Mouse (Mus musculus): ENCODE measurements around the gene Plvap. TPM values are rescaled to one million over a fixed set of nuclear protein-coding genes. Genes with fewer than 3 reads are reported as not detected.

The Plvap gene
- polyA plus RNA-seq, 1 experiment = 329 TPM

DNA sequence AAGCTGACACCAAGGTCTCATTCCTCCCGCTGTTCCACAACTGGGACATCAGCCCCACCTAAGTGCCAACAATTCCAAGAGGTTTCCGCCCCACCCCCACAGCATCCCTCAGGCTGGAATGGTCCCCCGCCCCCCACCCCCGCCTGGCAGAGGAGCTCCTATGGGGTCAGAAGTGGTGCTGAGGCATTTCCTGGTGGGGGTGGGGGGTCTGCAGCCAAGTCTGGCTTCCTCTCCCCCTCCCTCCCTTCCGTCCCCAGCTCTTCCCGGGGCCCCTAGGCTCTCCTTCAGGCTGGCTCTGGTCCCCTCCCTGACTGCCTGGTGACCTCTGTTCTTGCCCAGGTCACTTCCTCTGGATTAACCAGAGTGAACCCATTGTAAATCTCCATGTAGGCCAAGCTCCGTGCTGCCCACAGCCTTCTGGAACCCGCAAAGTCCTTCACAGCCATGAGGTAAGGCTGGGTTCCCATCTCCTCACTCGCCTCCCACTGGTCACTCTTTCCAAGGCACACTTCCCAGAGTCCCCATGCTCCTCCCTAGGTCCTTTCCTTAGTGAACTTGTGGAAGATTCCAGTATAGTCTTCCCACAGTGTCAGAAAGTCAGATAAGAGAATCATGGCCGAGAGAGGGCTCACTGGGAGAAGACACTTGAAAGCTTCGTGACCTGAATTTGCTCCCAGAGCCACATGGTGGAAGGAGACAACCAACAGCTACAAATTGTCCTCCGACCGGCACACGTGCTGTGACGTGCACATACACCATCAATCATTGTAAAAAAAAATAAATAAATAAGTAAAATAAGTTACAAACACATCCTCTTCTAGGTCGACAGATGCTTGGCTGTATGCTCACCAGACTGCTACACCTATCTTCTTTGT lies 12.5 kb downstream of the Plvap start:
- H3K27ac ChIP-seq (ENCODE audit: insufficient read depth, low read depth, low read length) = peak overlapping the region; percentile 10; the same call in 1 of the 2 replicates
- no peaks in the 10 kb centered on the region for H3K27me3 ChIP-seq (ENCODE audit: control insufficient read depth, insufficient read depth, low read length)
- TF ChIP-seq POLR2A (IDR thresholded peaks at IDR 0.05; ENCODE audit: low read depth, low read length) (no peak), CTCF (IDR thresholded peaks at IDR 0.05; ENCODE audit: extremely low read depth, insufficient read length, insufficient replicate concordance, low read depth, low read length) (no peak)
- H3K4me1 ChIP-seq (ENCODE audit: control insufficient read depth, insufficient read depth, insufficient read length, low read length) = no peaks in the 10 kb centered on the region; the same call in 1 of the 2 replicates
- H3K4me3 ChIP-seq (ENCODE audit: low read depth, low read length) = no peak overlapping the region
- 41% methylated on average over 16 of the region's 16 CpGs for WGBS
- peaks cover 3% of the 10 kb centered on the region; the same call in 1 of the 2 replicates for H3K36me3 ChIP-seq (ENCODE audit: control insufficient read depth, insufficient read depth, low read length)

DNA sequence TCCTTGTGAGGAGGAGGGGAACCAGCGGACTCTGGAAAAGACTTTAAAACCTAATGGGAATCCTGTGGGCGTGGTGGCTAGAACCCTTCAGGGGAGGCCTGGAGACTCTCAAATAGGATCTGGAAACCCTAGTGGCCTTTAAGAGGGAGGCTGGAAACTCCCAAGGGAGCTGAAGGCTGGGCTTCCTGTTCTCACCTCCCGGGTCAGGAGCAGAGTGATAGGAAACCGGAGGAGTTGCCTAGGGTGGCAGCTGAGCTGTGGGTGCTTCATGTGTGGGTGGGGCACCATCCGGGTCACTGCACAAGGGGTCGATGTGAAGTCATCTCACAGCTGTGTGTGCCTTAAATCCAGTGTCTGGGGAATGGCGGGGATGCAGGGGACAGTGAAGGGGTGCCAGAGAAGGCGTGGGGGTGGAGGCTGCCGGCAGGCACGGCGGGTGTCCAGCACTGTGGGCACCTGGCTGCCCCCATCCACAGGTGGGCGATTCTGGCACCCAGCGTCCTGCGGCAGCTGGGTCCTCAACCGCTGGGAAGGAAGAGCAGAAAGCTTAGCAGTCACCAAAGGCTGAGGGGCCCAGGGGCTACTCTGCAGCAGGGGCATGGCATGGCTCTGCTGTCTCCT lies 13.6 kb downstream of the Plvap start:
- Histone ChIP-seq H3K27me3 (ENCODE audit: control insufficient read depth, insufficient read depth, low read length) (no peaks in the 10 kb centered on the region), H3K36me3 (ENCODE audit: control insufficient read depth, insufficient read depth, low read length) (peaks cover 9% of the 10 kb centered on the region; the same call in 1 of the 2 replicates), H3K4me1 (ENCODE audit: control insufficient read depth, insufficient read depth, insufficient read length, low read length) (no peaks in the 10 kb centered on the region; the same call in 1 of the 2 replicates), H3K4me3 (ENCODE audit: low read depth, low read length) (no peak overlapping the region), H3K27ac (ENCODE audit: insufficient read depth, low read depth, low read length) (no peak overlapping the region)
- whole genome bisulfite sequencing = 33% methylated on average over 15 of the region's 15 CpGs
- TF ChIP-seq CTCF (IDR thresholded peaks at IDR 0.05; ENCODE audit: extremely low read depth, insufficient read length, insufficient replicate concordance, low read depth, low read length) (no peak), POLR2A (IDR thresholded peaks at IDR 0.05; ENCODE audit: low read depth, low read length) (no peak)

DNA sequence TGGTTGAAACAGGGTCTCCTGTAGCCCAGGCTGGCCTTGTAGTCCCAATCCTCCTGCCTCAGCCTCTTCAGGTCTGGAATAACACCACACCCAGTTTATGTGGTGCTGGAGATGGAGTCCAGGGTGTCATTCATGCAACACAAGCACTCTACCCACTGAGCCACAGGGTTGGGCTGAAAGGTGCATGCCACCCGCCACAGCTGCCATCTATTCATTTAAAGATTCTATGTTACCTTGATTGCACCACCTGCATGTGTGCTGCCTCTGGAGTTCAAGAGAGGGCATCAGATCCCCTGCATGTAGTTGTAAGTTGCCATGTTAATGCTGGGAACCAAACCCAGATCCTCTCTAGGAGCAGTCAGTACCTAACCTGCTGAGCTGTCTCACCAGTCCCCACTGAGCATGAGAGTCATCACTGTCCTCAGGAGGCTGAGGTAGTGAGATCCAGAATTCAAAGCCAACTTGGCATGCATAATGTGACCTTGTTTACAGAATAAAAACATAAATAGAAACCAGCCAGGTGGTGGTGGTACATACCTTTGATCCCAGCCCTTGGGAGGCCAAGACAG lies 14.4 kb downstream of the Plvap start:
- TF ChIP-seq POLR2A (IDR thresholded peaks at IDR 0.05; ENCODE audit: low read depth, low read length) = no peak
- TF ChIP-seq CTCF (IDR thresholded peaks at IDR 0.05; ENCODE audit: extremely low read depth, insufficient read length, insufficient replicate concordance, low read depth, low read length) = no peak
- H3K4me1 ChIP-seq (ENCODE audit: control insufficient read depth, insufficient read depth, insufficient read length, low read length) = no peaks in the 10 kb centered on the region; the same call in 1 of the 2 replicates
- no peak overlapping the region for H3K4me3 ChIP-seq (ENCODE audit: low read depth, low read length)
- 84% methylated on average over 1 of the region's 1 CpGs for WGBS
- H3K36me3 ChIP-seq (ENCODE audit: control insufficient read depth, insufficient read depth, low read length) = peaks cover 12% of the 10 kb centered on the region; the same call in 1 of the 2 replicates
- H3K27ac ChIP-seq (ENCODE audit: insufficient read depth, low read depth, low read length) = no peak overlapping the region
- no peaks in the 10 kb centered on the region for H3K27me3 ChIP-seq (ENCODE audit: control insufficient read depth, insufficient read depth, low read length)

DNA sequence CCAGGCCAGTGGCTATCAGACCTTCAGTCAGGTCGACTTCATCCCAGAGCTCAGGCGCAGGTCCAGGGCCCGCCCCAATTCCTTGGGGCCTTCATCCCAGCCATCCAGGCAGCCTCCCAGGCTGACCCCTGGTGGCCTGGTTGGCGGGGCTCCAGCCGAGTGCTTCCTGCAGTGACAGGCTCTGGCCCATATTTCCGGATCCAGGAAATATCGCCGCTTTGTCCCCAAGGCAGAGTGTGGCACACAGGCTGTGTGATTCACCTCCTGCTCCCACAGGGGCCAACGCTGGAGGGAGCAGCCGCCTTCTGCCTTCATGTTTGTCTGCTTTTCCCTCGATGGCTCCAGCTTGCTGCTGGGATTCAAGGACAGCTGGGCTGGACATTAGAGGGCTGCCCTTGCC lies 15.1 kb downstream of the Plvap start:
- TF ChIP-seq CTCF (IDR thresholded peaks at IDR 0.05; ENCODE audit: extremely low read depth, insufficient read length, insufficient replicate concordance, low read depth, low read length) = no peak
- TF ChIP-seq POLR2A (IDR thresholded peaks at IDR 0.05; ENCODE audit: low read depth, low read length) = no peak
- WGBS = 58% methylated on average over 11 of the region's 11 CpGs
- Histone ChIP-seq H3K27ac (ENCODE audit: insufficient read depth, low read depth, low read length) (peak overlapping the region; percentile 33; the same call in 1 of the 2 replicates), H3K4me3 (ENCODE audit: low read depth, low read length) (no peak overlapping the region), H3K27me3 (ENCODE audit: control insufficient read depth, insufficient read depth, low read length) (no peaks in the 10 kb centered on the region), H3K36me3 (ENCODE audit: control insufficient read depth, insufficient read depth, low read length) (peaks cover 12% of the 10 kb centered on the region; the same call in 1 of the 2 replicates), H3K4me1 (ENCODE audit: control insufficient read depth, insufficient read depth, insufficient read length, low read length) (peaks cover 2% of the 10 kb centered on the region)

DNA sequence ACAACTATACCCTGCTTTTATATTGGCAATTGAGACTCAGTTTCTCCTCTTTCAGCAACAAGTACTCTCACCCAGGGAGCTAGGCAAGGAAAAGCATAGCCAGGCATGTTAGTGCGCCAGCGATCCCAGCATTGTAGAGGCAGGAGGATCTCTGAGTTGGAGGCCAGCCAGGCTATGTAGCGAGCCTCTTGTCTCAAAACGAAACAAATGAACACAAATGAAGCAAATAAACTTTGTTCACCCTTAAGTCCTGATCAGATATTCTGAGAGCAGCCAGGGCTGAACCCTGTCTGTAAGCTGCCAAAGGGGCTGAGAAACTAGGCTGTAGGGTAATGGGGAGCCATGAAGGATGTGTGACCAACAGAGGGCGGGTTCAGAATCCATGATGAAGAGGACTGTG lies 15.7 kb downstream of the Plvap start:
- Histone ChIP-seq H3K36me3 (ENCODE audit: control insufficient read depth, insufficient read depth, low read length) (peaks cover 15% of the 10 kb centered on the region; the same call in 1 of the 2 replicates), H3K4me3 (ENCODE audit: low read depth, low read length) (no peak overlapping the region), H3K27me3 (ENCODE audit: control insufficient read depth, insufficient read depth, low read length) (no peaks in the 10 kb centered on the region), H3K4me1 (ENCODE audit: control insufficient read depth, insufficient read depth, insufficient read length, low read length) (peaks cover 7% of the 10 kb centered on the region), H3K27ac (ENCODE audit: insufficient read depth, low read depth, low read length) (peak overlapping the region; percentile 25; the same call in 1 of the 2 replicates)
- TF ChIP-seq POLR2A (IDR thresholded peaks at IDR 0.05; ENCODE audit: low read depth, low read length) = no peak
- TF ChIP-seq CTCF (IDR thresholded peaks at IDR 0.05; ENCODE audit: extremely low read depth, insufficient read length, insufficient replicate concordance, low read depth, low read length) = no peak
- 79% methylated on average over 5 of the region's 5 CpGs for WGBS

DNA sequence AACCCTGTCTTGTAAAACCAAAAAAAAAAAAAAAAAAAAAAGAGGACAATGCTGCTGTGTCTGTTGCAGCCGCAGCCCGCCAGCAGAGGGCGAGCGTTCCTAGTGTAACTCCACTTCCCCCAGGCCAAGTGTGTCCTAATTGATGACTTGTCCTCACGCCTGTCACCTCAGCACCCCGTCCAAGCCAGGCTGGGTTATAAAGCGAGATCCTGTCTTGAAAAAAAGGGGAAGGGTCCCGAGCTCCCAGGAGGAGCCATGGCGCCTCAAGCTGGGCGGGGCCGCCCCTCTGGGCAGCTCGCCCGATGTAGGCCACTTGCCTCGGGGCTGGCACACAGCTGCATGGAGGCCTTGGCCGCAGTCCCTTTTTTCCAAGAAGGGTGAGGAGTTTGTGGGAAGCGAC lies 16.5 kb downstream of the Plvap start:
- WGBS = 26% methylated on average over 16 of the region's 16 CpGs
- Histone ChIP-seq H3K27me3 (ENCODE audit: control insufficient read depth, insufficient read depth, low read length) (no peaks in the 10 kb centered on the region), H3K4me1 (ENCODE audit: control insufficient read depth, insufficient read depth, insufficient read length, low read length) (peaks cover 7% of the 10 kb centered on the region), H3K36me3 (ENCODE audit: control insufficient read depth, insufficient read depth, low read length) (peaks cover 16% of the 10 kb centered on the region; the same call in 1 of the 2 replicates), H3K4me3 (ENCODE audit: low read depth, low read length) (no peak overlapping the region), H3K27ac (ENCODE audit: insufficient read depth, low read depth, low read length) (0 out of 2 replicates have a peak overlapping the region, but pooled peaks have one; percentile 50)
- TF ChIP-seq CTCF (IDR thresholded peaks at IDR 0.05; ENCODE audit: extremely low read depth, insufficient read length, insufficient replicate concordance, low read depth, low read length) = peak; percentile 73
- no peak for TF ChIP-seq POLR2A (IDR thresholded peaks at IDR 0.05; ENCODE audit: low read depth, low read length)
